Mouse (Mus musculus) CH12.LX (cell line): ENCODE data around the gene Gm20388.

Experiments used
- EP300 ChIP-seq: IDR thresholded peaks from 2 replicates; pipeline ENCODE4 v1.6.1; 2011; ENCODE audit warnings: low read length, improper control_type of control experiment
- MAX ChIP-seq: IDR thresholded peaks from 2 replicates; pipeline ENCODE4 v1.6.1; 2011; ENCODE audit warnings: low read length, improper control_type of control experiment
- ZKSCAN1 ChIP-seq: IDR thresholded peaks from 2 replicates; pipeline ENCODE4 v1.6.1; 2012; ENCODE audit warnings: low read depth, inconsistent platforms, low read length, improper control_type of control experiment, borderline replicate concordance

DNA sequence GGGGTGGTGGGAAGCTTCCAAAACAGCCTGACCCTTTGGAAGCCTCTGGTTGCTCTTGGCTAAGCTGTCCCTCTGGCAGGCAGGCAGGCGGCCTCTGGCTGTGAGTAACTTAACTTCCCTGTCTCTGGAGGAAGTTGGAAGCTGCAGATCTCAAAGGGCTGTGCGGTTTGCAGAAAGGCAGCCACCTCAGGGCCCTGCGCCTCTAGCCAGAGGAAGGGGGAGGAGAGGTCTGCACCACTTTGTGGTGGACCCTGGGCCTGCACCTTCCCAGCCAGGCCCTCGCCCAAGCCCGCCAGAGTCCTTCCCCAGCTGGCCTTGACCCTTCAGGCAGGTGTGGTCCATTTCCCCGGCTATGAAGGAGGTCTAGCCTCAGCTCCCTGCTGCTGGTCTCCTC, 628.7 kb downstream of the Gm20388 start:
- TF ChIP-seq MAX (no peak), EP300 (no peak), ZKSCAN1 (no peak)
